Mouse (Mus musculus) spleen, adult 2 months (tissue): ENCODE results near the gene Inpp5f. TPM values are rescaled to one million over a fixed set of nuclear protein-coding genes. Genes with fewer than 3 reads are reported as not detected.

Source experiments
- DNase-seq, 2 experiments: peaks; one replicate each; pipeline versions ENCODE4 v3.0.0 to v3.0.0-alpha.2; 2012 to 2021; ENCODE audit warnings: low spot score in 2 of 2, low read depth in 1 of 2
- H3K27ac ChIP-seq: fragments of 200-500 bp; 2 replicates; pipeline ENCODE4 v1.5.1; 2012; ENCODE audit warnings: low read length, inconsistent platforms; ENCODE audit not compliant: insufficient read depth
- H3K27me3 ChIP-seq: fragments of 200-500 bp; 2 replicates; pipeline ENCODE4 v1.6.1; 2012; ENCODE audit warnings: mild to moderate bottlenecking, moderate library complexity, low read length, inconsistent platforms; ENCODE audit not compliant: control insufficient read depth, insufficient read depth
- H3K36me3 ChIP-seq: fragments of 200-500 bp; 2 replicates; pipeline ENCODE4 v1.6.1; 2012; ENCODE audit warnings: mild to moderate bottlenecking, low read length, inconsistent platforms; ENCODE audit not compliant: control insufficient read depth, insufficient read depth
- H3K4me1 ChIP-seq: fragments of 200-500 bp; 2 replicates; pipeline ENCODE4 v1.6.1; 2011; ENCODE audit warnings: inconsistent platforms; ENCODE audit not compliant: control insufficient read depth, insufficient read depth, insufficient read length
- H3K4me3 ChIP-seq: fragments of 200-500 bp; 2 replicates; pipeline ENCODE4 v1.5.1; 2011; ENCODE audit warnings: mild to moderate bottlenecking, inconsistent platforms; ENCODE audit not compliant: insufficient read depth, insufficient read length; ENCODE audit errors: extremely low read depth
- CTCF ChIP-seq: fragments of 200-500 bp; IDR thresholded peaks from 2 replicates; pipeline ENCODE4 v1.5.1; 2011; ENCODE audit warnings: mild to moderate bottlenecking, inconsistent platforms; ENCODE audit not compliant: insufficient read depth, insufficient read length, insufficient replicate concordance; ENCODE audit errors: extremely low read depth
- POLR2A ChIP-seq: fragments of 200-500 bp; IDR thresholded peaks from 2 replicates; pipeline ENCODE4 v1.6.1; 2011; ENCODE audit warnings: low read depth, low read length, inconsistent platforms
- WGBS: fragments of 180-500 bp; shearing (Covaris S2); methylation state at CpG from one replicate; pipeline ENCODE4 v1.1.7; 2018; 5-methylcytosine and 5-hydroxymethylcytosine counted together
- polyA plus RNA-seq: library from polyadenylated mRNA; depleted of rRNA; stranded (reverse); fragments of >200 nt; gene quantifications from 2 replicates; pipeline ENCODE4 v1.2.3, GENCODE M21; 2012; rRNA removed

Gene Inpp5f
- polyA plus RNA-seq, 1 experiment = 6.8 TPM

DNA sequence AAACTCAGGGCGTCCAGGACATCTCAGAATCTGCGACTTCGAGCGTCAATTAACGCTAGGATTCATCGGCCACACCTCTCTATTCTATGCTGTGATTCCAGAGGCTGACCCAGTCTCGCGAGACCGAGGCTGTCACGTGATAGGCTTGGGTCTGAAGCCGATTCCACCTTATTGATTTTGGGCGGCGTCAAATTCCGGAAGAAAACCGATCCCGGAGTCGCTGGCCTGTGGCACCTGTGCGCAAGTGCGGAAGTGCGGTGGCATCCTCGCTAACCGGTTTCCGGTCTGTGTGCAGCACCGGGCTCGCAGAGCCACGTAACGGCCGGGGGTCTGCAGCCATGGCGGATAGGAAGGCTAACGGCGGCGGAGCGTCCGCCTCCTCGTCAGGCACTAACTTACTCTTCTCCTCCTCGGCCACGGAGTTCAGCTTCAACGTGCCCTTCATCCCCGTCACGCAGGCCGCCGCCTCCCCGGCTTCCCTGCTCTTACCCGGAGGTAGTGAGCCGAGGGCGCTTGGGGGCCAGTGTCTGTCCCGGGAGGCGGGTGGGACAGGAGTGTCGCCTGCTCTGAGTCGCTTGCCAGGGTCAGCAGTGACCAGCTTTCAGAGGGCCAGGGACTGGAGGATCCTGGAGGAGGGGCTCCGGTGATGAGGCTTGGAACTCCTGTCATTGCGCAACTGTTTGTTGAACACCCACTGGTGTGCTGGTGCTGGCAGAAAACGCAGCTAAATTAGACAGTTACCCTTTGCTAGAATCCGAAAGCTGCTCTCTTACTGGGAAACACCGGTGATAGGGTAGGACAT, 133.8 kb downstream of the Inpp5f start, which contains the start of gene Sec23ip:
Sec23ip (plus strand) TSS at position 260 of the 802 bp plus-strand sequence.
- Histone ChIP-seq H3K27me3 (no peaks in the 10 kb centered on the region), H3K4me3 (peak within 1 kb of the TSS; percentile 93), H3K36me3 (no peaks in the 10 kb centered on the region), H3K4me1 (peaks cover 8% of the 10 kb centered on the region; the same call in 1 of the 2 replicates), H3K27ac (peak within 1 kb of the TSS; percentile 61)
- DNase-seq = peak; percentile 97 to 99
- under 1% methylated on average over 55 of the region's 55 CpGs for WGBS
- no peak for TF ChIP-seq CTCF
- TF ChIP-seq POLR2A = peak; percentile 89

Other genes starting within 250 kb of the Inpp5f start
- gene Rgs10, start 192.6 kb upstream of the Inpp5f start, polyA plus RNA-seq = 20.8 and 21.6 TPM in 2 replicates
- gene Tial1, start 149.6 kb upstream of the Inpp5f start, polyA plus RNA-seq = 15.8 and 20.6 TPM in 2 replicates
- 8.8 and 12.9 TPM in 2 replicates for gene Bag3, start 87.7 kb upstream of the Inpp5f start, polyA plus RNA-seq
- gene Mcmbp, start 129.2 kb downstream of the Inpp5f start, polyA plus RNA-seq = 23.9 and 34.8 TPM in 2 replicates
- 26.5 and 35.6 TPM in 2 replicates for gene Sec23ip, start 133.6 kb downstream of the Inpp5f start, polyA plus RNA-seq